Mouse (Mus musculus) mature B cell (primary cell): ENCODE results near the gene Itpr1.

Experiments
- in situ Hi-C: fragments of 300-500 bp; cut with MboI; formaldehyde crosslinking; loops from 2 replicates; pipeline ENCODE4 v1.14.3; 2019

The Itpr1 gene

GRCm38 (mm10) chr6:108467597-108467996 is 254.7 kb downstream of the Itpr1 start:
- in situ Hi-C loops = no loop called here

- in situ Hi-C loops = no loop called here
These were observed 255.4 kb downstream of the Itpr1 start for GRCm38 (mm10) chr6:108468226-108468825.

- in situ Hi-C loops = no loop called here
These were observed 259.0 kb downstream of the Itpr1 start for GRCm38 (mm10) chr6:108471878-108472277.

GRCm38 (mm10) chr6:108472748-108473147 is 259.9 kb downstream of the Itpr1 start:
- in situ Hi-C loops = no loop called here

- in situ Hi-C loops = no loop called here
These were observed 263.9 kb downstream of the Itpr1 start for GRCm38 (mm10) chr6:108476797-108477235.

GRCm38 (mm10) chr6:108477602-108478001 is 264.7 kb downstream of the Itpr1 start:
- in situ Hi-C loops = no loop called here

- in situ Hi-C loops = no loop called here
These were observed 268.3 kb downstream of the Itpr1 start for GRCm38 (mm10) chr6:108481190-108481589.

- in situ Hi-C loops = no loop called here
These were observed 269.6 kb downstream of the Itpr1 start for GRCm38 (mm10) chr6:108482464-108482863.

GRCm38 (mm10) chr6:108486212-108486992 is 273.5 kb downstream of the Itpr1 start:
- in situ Hi-C loops = no loop called here

GRCm38 (mm10) chr6:108487300-108487835 is 274.5 kb downstream of the Itpr1 start:
- in situ Hi-C loops = no loop called here

GRCm38 (mm10) chr6:108488250-108488649 is 275.4 kb downstream of the Itpr1 start:
- in situ Hi-C loops = no loop called here

- in situ Hi-C loops = no loop called here
These were observed 279.1 kb downstream of the Itpr1 start for GRCm38 (mm10) chr6:108491969-108492368.

GRCm38 (mm10) chr6:108493753-108494152 is 280.9 kb downstream of the Itpr1 start:
- in situ Hi-C loops = no loop called here

GRCm38 (mm10) chr6:108494185-108494804 is 281.4 kb downstream of the Itpr1 start:
- in situ Hi-C loops = no loop called here

GRCm38 (mm10) chr6:108494994-108495393 is 282.1 kb downstream of the Itpr1 start:
- in situ Hi-C loops = no loop called here

- in situ Hi-C loops = no loop called here
These were observed 285.2 kb downstream of the Itpr1 start for GRCm38 (mm10) chr6:108498070-108498469.

- in situ Hi-C loops = no loop called here
These were observed 290.8 kb downstream of the Itpr1 start for GRCm38 (mm10) chr6:108503651-108504050.

GRCm38 (mm10) chr6:108504717-108505116 is 291.8 kb downstream of the Itpr1 start:
- in situ Hi-C loops = no loop called here

GRCm38 (mm10) chr6:108506161-108506560 is 293.3 kb downstream of the Itpr1 start:
- in situ Hi-C loops = no loop called here

GRCm38 (mm10) chr6:108507337-108507736 is 294.4 kb downstream of the Itpr1 start:
- in situ Hi-C loops = no loop called here

GRCm38 (mm10) chr6:108509320-108509719 is 296.4 kb downstream of the Itpr1 start:
- in situ Hi-C loops = no loop called here

- in situ Hi-C loops = no loop called here
These were observed 297.2 kb downstream of the Itpr1 start for GRCm38 (mm10) chr6:108510101-108510500.

GRCm38 (mm10) chr6:108512097-108512496 is 299.2 kb downstream of the Itpr1 start:
- in situ Hi-C loops = no loop called here
